Mouse (Mus musculus): ENCODE data around the gene Tmem247.

- TF ChIP-seq CTCF (IDR thresholded peaks at IDR 0.05; ENCODE audit: low read depth, low read length), result no peak
- TF ChIP-seq POLR2A (IDR thresholded peaks at IDR 0.05; ENCODE audit: borderline replicate concordance, low read depth, low read length), result no peak
These were observed 10.1 kb upstream of the Tmem247 start for GRCm38 (mm10) chr17:86907092-86907491.

All from bone marrow macrophage, adult 2 months (primary cell).